Mouse (Mus musculus) limb, embryonic 13.5 days (tissue): ENCODE measurements around the gene Tmem151b. TPM values are rescaled to one million over a fixed set of nuclear protein-coding genes. Genes with fewer than 3 reads are reported as not detected.
A peak's percentile ranks its signal among the peaks of the same experiment; 100 is the strongest.

Experiments
- ATAC-seq: fragments of 200-750 bp; cut with Nextera tagmentation; 2 replicates; pipeline ENCODE4 v1.8.0; 2017; ENCODE audit warnings: low read depth, moderate number of reproducible peaks, moderate TSS enrichment; ENCODE audit not compliant: low FRiP score
- H3K27ac ChIP-seq: fragments of 300-500 bp; sonication (generic); 2 replicates; pipeline ENCODE4 v1.5.1; 2015; ENCODE audit warnings: inconsistent platforms, mild to moderate bottlenecking, moderate library complexity
- H3K27me3 ChIP-seq: fragments of 300-500 bp; sonication (generic); 2 replicates; pipeline ENCODE4 v1.6.1; 2015; ENCODE audit warnings: mild to moderate bottlenecking, inconsistent platforms
- H3K36me3 ChIP-seq: fragments of 300-500 bp; sonication (generic); 2 replicates; pipeline ENCODE4 v1.6.1; 2015; ENCODE audit warnings: inconsistent platforms, mild to moderate bottlenecking, moderate library complexity
- H3K4me1 ChIP-seq: fragments of 300-500 bp; sonication (generic); 2 replicates; pipeline ENCODE4 v1.6.1; 2015; ENCODE audit warnings: inconsistent platforms
- H3K4me2 ChIP-seq: fragments of 300-500 bp; sonication (generic); replicated peaks from 2 replicates; pipeline ENCODE4 v1.6.1; 2015; ENCODE audit warnings: inconsistent platforms, mild to moderate bottlenecking, moderate library complexity
- H3K4me3 ChIP-seq: fragments of 300-500 bp; sonication (generic); 2 replicates; pipeline ENCODE4 v1.5.1; 2015; ENCODE audit warnings: moderate library complexity, mild to moderate bottlenecking, inconsistent platforms
- H3K9ac ChIP-seq: fragments of 300-500 bp; sonication (generic); 2 replicates; pipeline ENCODE4 v1.6.1; 2015; ENCODE audit warnings: mild to moderate bottlenecking, inconsistent platforms
- H3K9me3 ChIP-seq: fragments of 300-500 bp; sonication (generic); 2 replicates; pipeline ENCODE4 v1.6.1; 2016; ENCODE audit warnings: inconsistent platforms
- WGBS: fragments of 180-500 bp; shearing (Covaris S2); methylation state at CpG from one replicate; pipeline ENCODE4 v1.1.7; 2015; 5-methylcytosine and 5-hydroxymethylcytosine counted together
- polyA plus RNA-seq: library from polyadenylated mRNA; unstranded; fragments of >200 nt; fragmentation: Nextera tagmentation; extraction: Ambion mirVana; gene quantifications from 2 replicates; pipeline ENCODE4 v1.2.1, GENCODE M21; 2015

The Tmem151b gene
- polyA plus RNA-seq, 1 experiment from 2014 or later: 10.5 TPM

DNA sequence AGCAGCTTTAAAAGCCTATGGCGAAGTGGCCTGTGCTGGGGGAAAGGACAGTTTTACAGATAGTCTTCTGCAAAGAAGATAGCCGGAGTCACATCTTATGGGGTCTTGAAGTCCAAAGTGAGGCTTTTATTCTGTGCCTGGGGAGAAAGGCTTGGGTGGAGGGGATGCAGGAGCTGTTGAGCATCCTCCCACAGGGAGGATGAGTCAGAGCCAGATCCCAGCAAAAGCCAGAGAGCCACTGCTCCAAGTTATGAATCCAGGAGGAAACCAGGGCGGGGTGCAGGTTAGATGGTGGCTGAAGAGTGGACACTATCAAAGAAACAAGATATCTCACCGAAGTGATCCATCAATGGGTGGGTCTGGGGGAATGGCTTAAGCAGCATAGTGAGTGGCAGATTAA lies 37.7 kb downstream of the Tmem151b start:
- Histone ChIP-seq H3K4me1 (peaks cover 4% of the 10 kb centered on the region; the same call in 1 of the 2 replicates), H3K9ac (no peak overlapping the region), H3K36me3 (peaks cover 46% of the 10 kb centered on the region), H3K27me3 (no peaks in the 10 kb centered on the region), H3K27ac (no peak overlapping the region), H3K4me3 (no peak overlapping the region), H3K4me2 (no peak overlapping the region), H3K9me3 (no peaks in the 10 kb centered on the region)
- ATAC-seq: no peak
- 92% methylated on average over 4 of the region's 4 CpGs for WGBS

DNA sequence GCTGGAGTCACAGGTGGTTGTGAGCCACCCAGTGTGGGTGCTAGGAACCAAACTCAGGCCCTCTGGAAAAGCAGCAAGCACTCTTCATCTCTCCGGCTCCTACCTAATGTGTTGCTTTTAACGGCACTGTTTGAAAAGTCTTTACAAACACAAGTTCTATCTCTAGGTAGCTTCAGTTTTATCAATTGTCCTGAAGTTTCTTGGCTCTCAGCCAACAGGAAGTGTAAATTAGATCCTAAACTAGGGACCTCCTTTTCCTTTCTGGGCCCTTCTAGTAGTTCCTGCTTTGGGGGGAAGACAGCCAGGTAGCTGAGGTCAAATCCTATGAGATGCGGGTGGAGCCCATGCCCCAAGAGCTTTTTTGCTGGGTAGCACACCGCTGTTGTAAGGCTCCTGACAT lies 38.6 kb downstream of the Tmem151b start:
- WGBS: 94% methylated on average over 4 of the region's 4 CpGs
- H3K9ac ChIP-seq: no peak overlapping the region
- H3K36me3 ChIP-seq: peaks cover 40% of the 10 kb centered on the region
- no peak overlapping the region for H3K4me2 ChIP-seq
- no peak overlapping the region for H3K27ac ChIP-seq
- no peak for ATAC-seq
- H3K27me3 ChIP-seq: no peaks in the 10 kb centered on the region
- H3K4me3 ChIP-seq: no peak overlapping the region
- H3K4me1 ChIP-seq: peaks cover 4% of the 10 kb centered on the region; the same call in 1 of the 2 replicates
- no peaks in the 10 kb centered on the region for H3K9me3 ChIP-seq

DNA sequence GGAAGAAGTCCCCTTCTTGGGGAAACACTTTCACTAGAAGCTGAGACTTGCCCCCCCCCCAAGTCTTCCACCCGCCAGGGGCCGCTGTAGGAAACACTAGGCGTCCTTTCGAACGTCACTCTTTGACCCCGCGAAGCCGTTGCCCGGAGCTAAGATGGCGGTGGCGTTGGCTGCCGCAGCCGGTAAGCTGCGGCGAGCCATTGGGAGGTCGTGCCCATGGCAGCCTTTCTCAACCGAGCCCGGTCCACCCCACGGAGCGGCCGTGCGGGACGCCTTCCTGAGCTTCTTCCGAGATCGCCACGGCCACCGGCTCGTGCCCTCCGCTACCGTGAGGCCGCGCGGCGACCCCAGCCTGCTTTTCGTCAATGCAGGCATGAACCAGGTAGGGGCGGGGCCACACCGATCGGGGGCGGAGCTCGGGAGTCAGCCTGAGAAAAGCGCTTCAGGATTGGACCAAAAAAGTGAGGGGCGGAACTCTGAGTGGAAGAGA lies 42.7 kb downstream of the Tmem151b start, which contains the start of gene Aars2:
TSS of gene Aars2 (plus strand) at position 142 of the 490 bp plus-strand sequence.
- ATAC-seq: peak; percentile 96
- H3K4me2 ChIP-seq: peak within 1 kb of the TSS; percentile 52
- peak within 1 kb of the TSS; percentile 77 for H3K4me3 ChIP-seq
- under 1% methylated on average over 42 of the region's 42 CpGs for WGBS
- no peaks in the 10 kb centered on the region for H3K27me3 ChIP-seq
- no peaks in the 10 kb centered on the region for H3K9me3 ChIP-seq
- peaks cover 28% of the 10 kb centered on the region for H3K36me3 ChIP-seq
- no peak within 1 kb of the TSS for H3K27ac ChIP-seq
- H3K4me1 ChIP-seq: peaks cover 4% of the 10 kb centered on the region; the same call in 1 of the 2 replicates
- peak within 1 kb of the TSS; percentile 77 for H3K9ac ChIP-seq

DNA sequence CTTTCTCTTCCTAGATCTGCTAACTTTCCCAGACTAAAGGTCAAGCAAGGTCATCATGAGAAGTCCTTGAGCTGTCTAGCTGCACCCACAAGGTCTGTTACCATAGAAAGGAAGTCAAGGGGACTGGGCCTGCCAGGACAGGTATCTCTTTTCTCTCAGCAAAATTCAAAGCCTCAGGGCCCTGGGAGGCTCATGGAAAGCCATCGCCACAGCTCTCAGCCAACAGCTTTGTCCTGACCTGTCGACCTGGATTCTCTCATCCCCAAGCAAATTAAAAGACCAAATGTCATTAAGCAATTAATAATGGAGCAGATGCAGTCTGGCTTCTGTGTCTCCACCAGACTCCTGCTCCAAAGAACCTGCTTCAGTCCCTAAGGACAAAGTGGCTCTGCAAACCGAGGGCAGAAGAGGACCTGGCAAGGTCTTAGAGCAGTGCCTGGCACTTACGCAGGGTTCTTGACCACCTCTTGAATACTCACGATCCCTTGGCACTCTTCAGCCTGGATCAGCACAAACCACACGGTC lies 43.5 kb downstream of the Tmem151b start:
- 70% methylated on average over 6 of the region's 6 CpGs for WGBS
- no peak overlapping the region for H3K27ac ChIP-seq
- H3K4me2 ChIP-seq: peak overlapping the region; percentile 19
- no peak for ATAC-seq
- H3K27me3 ChIP-seq: no peaks in the 10 kb centered on the region
- no peak overlapping the region for H3K4me3 ChIP-seq
- peaks cover 24% of the 10 kb centered on the region for H3K36me3 ChIP-seq
- no peaks in the 10 kb centered on the region for H3K9me3 ChIP-seq
- no peak overlapping the region for H3K9ac ChIP-seq
- H3K4me1 ChIP-seq: peaks cover 4% of the 10 kb centered on the region; the same call in 1 of the 2 replicates

DNA sequence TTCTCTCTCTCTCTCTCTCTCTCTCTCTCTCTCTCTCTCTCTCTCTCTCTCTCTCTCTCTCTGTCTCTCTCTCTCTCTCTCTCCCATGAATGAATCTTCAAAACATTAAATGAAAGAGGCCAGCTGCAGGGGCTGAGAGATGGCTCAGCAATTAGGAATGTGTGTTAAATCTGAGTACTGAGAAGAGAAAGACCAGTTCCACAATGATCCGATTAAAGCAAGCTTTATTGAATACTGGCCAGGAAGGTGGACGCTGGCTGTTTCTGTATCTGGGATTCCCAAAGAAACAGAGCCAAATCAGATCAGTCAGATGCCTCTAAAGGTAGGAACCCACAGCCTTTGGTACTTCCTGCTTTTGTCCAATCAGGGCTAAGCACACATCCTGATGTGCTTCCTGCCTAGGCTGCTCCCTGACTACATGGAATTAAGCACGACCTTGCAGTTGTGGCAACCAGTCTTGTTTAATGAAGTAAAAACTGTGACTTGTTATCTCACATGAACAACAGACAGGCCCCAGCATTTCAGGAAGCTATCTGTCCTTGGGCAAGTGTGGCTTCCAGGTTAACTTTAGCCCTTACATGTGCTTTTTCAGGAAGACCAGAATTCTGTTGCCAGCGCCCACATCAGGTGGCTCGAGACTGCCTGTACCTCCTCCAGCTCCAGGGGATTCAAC lies 46.0 kb downstream of the Tmem151b start:
- Histone ChIP-seq H3K4me2 (no peak overlapping the region), H3K27me3 (no peaks in the 10 kb centered on the region), H3K4me3 (no peak overlapping the region), H3K9ac (no peak overlapping the region), H3K4me1 (peaks cover 4% of the 10 kb centered on the region; the same call in 1 of the 2 replicates), H3K36me3 (peaks cover 1% of the 10 kb centered on the region; the same call in 1 of the 2 replicates), H3K27ac (no peak overlapping the region), H3K9me3 (no peaks in the 10 kb centered on the region)
- ATAC-seq: no peak
- WGBS: 60% methylated on average over 5 of the region's 5 CpGs

DNA sequence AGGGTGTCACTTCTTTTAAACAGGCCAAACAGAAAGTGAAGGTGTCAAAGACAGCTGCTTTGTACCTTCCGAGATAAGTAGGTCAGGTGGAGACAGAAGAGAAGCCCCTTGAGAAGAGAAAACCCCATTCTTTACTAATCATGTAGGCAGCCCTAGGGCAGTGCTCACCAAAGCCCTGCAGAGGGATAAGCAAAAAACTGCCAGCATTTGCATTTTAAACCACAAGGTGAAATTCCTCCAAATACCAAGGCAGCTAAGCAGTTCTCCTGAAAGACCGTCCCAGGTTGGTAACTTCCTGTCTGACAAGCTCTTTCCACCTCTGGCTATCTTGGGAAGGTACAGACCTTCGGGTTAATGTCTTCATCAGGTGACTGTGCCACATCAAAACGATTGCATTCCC lies 47.2 kb downstream of the Tmem151b start:
- no peaks in the 10 kb centered on the region for H3K27me3 ChIP-seq
- no peak overlapping the region for H3K4me3 ChIP-seq
- peaks cover 2% of the 10 kb centered on the region; the same call in 1 of the 2 replicates for H3K4me1 ChIP-seq
- H3K9ac ChIP-seq: no peak overlapping the region
- no peak overlapping the region for H3K27ac ChIP-seq
- no peak overlapping the region for H3K4me2 ChIP-seq
- no peaks in the 10 kb centered on the region for H3K9me3 ChIP-seq
- ATAC-seq: no peak
- H3K36me3 ChIP-seq: no peaks in the 10 kb centered on the region
- 51% methylated on average over 4 of the region's 4 CpGs for WGBS

DNA sequence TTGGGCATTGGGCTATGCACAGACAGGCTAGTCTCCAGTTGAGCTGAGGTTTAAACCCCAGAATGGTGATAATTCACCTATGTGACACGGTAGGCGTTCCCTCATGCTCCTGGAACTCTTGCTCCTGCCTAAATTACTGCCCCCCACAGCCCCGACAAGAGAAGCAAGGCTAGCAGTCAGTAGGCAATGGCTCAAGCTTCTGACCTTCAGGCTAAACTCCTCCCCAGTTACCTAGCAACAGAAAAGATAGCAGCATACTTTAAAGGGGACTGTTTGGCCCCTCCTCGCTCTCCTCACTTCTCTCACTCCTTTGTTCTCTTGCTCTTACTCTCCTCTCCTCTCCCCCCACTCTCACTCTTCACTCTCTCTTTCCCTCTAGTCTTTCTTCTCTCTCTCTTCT lies 48.5 kb downstream of the Tmem151b start:
- no peak overlapping the region for H3K4me2 ChIP-seq
- H3K36me3 ChIP-seq: no peaks in the 10 kb centered on the region
- no peaks in the 10 kb centered on the region for H3K27me3 ChIP-seq
- H3K4me3 ChIP-seq: no peak overlapping the region
- no peak for ATAC-seq
- H3K27ac ChIP-seq: no peak overlapping the region
- H3K9me3 ChIP-seq: no peaks in the 10 kb centered on the region
- no peak overlapping the region for H3K9ac ChIP-seq
- WGBS: 33% methylated on average over 4 of the region's 4 CpGs
- H3K4me1 ChIP-seq: no peaks in the 10 kb centered on the region

DNA sequence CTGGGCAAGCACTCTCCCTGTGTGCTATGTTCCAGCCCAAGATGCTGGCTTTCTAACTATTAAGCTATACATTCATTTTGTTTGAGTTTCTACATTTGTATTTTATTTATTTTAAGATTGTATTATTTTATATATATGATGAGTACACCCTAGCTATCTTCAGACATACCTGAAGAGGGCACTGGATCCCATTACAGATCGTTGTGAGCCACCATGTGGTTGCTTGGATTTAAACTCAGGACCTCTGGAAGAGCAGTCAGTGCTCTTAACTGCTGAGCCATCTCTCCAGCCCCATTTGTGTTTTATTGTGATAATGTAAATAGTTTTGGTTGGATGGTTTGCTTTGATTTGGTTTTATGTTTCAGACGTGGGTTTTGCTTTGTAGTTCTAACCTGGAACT lies 50.0 kb downstream of the Tmem151b start:
- Histone ChIP-seq H3K36me3 (no peaks in the 10 kb centered on the region), H3K27ac (no peak overlapping the region), H3K27me3 (no peaks in the 10 kb centered on the region), H3K4me1 (no peaks in the 10 kb centered on the region), H3K9me3 (no peaks in the 10 kb centered on the region), H3K4me2 (no peak overlapping the region), H3K4me3 (no peak overlapping the region), H3K9ac (no peak overlapping the region)
- ATAC-seq: no peak
- WGBS: 32% methylated on average over 2 of the region's 2 CpGs

DNA sequence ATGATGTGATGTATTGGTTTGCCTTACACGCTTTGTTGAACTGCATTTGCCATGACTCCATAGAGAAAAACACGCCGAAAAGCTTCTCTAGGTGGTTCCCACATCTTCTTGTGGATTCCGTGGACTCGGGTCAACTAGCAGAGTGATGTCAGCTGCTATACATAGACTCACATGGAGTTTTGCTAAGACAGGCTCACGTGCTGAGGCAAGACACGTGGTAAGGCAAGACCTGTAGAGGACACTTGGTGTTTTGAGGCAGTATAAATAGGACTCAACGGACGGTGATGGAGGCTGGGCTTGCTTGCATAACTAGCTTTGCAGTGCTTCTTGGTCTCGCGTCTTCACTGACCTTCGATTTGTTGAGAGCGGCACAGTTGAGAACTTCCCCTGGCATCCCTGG lies 51.1 kb downstream of the Tmem151b start:
- Histone ChIP-seq H3K4me1 (no peaks in the 10 kb centered on the region), H3K4me3 (no peak overlapping the region), H3K9ac (no peak overlapping the region), H3K36me3 (no peaks in the 10 kb centered on the region), H3K27ac (no peak overlapping the region), H3K9me3 (no peaks in the 10 kb centered on the region), H3K4me2 (no peak overlapping the region), H3K27me3 (no peaks in the 10 kb centered on the region)
- 83% methylated on average over 13 of the region's 13 CpGs for WGBS
- ATAC-seq: no peak

DNA sequence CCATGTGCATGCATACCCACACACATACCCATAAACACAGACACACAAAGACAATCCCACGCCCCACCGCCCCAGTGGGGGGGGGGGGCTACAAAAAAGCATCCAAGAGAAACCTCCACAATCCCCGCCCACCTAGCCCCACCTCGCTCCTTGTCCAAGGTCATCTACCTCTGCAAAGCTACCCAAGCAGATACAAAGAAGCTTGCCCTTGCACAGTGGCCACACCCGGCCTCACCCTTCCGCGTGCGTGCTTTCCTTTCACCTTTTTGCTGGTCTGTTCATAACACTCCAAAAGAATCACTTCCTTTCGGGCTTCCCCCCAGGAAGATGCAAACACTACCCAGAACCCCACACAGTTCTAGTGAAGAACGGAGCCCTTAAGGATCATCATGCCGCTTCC lies 54.1 kb downstream of the Tmem151b start:
- Histone ChIP-seq H3K9me3 (no peaks in the 10 kb centered on the region), H3K4me3 (no peak overlapping the region), H3K4me1 (no peaks in the 10 kb centered on the region), H3K9ac (no peak overlapping the region), H3K4me2 (no peak overlapping the region), H3K36me3 (no peaks in the 10 kb centered on the region), H3K27ac (no peak overlapping the region), H3K27me3 (0 out of 2 replicates have a peak, but pooled peaks cover 3% of the 10 kb centered on the region)
- no peak for ATAC-seq
- WGBS: 77% methylated on average over 11 of the region's 11 CpGs
